In genomic region chr12:58267779-58268178, GRCm38 (mm10) we compare ENCODE assay signal across 8 mouse cellular contexts. TPM values are rescaled to one million over a fixed set of nuclear protein-coding genes. Genes with fewer than 3 reads are reported as not detected.
DNase-seq lines count a peak whose midpoint lies in the region; ATAC-seq and TF ChIP-seq lines count a peak whose summit lies in the region.

No protein-coding gene starts in this region.

- ATAC-seq in forebrain, embryonic 14.5 days = no peak
- ATAC-seq in neural tube, embryonic 15.5 days (ENCODE audit: low FRiP score) = 0 out of 2 replicates have a peak, but pooled peaks have one; percentile 43
- ATAC-seq in CD4-positive, CD25-positive, alpha-beta regulatory T cell, adult 4 months = no peak

- no peaks in the 10 kb centered on the region for H3K9me3 ChIP-seq in forebrain, embryonic 14.5 days (replicated peaks; ENCODE audit: control insufficient read depth, low read length)
- H3K9me3 ChIP-seq in limb, embryonic 10.5 days (replicated peaks) = no peaks in the 10 kb centered on the region
- no peaks in the 10 kb centered on the region for H3K9me3 ChIP-seq in neural tube, embryonic 15.5 days (replicated peaks)

- peak overlapping the region; percentile 85 for H3K4me3 ChIP-seq in lung, adult 2 months (replicated peaks; ENCODE audit: extremely low read depth, low read depth, low read length)
- H3K4me3 ChIP-seq in forebrain, embryonic 14.5 days (ENCODE audit: low read depth, low read length) = peak overlapping the region; percentile 30
- peak overlapping the region; percentile 55 for H3K4me3 ChIP-seq in limb, embryonic 10.5 days
- peak overlapping the region; percentile 44 for H3K4me3 ChIP-seq in neural tube, embryonic 15.5 days (replicated peaks)

- 19% methylated on average over 8 of the region's 8 CpGs for WGBS in lung, adult 2 months
- 43% methylated on average over 8 of the region's 8 CpGs for WGBS in forebrain, embryonic 14.5 days
- 39% methylated on average over 8 of the region's 8 CpGs for WGBS in limb, embryonic 10.5 days
- 46% methylated on average over 8 of the region's 8 CpGs for WGBS in neural tube, embryonic 15.5 days

- H3K27ac ChIP-seq in forebrain, embryonic 14.5 days (ENCODE audit: low read depth, low read length) = no peak overlapping the region
- peak overlapping the region; percentile 93 for H3K27ac ChIP-seq in limb, embryonic 10.5 days
- H3K27ac ChIP-seq in neural tube, embryonic 15.5 days (replicated peaks) = no peak overlapping the region

- peaks cover 3% of the 10 kb centered on the region; the same call in 1 of the 2 replicates for H3K4me1 ChIP-seq in lung, adult 2 months (ENCODE audit: control insufficient read depth, insufficient read depth, low read length)
- H3K4me1 ChIP-seq in forebrain, embryonic 14.5 days (ENCODE audit: control insufficient read depth, insufficient read depth, low read length) = peaks cover 6% of the 10 kb centered on the region
- H3K4me1 ChIP-seq in limb, embryonic 10.5 days = peaks cover 19% of the 10 kb centered on the region
- peaks cover 17% of the 10 kb centered on the region for H3K4me1 ChIP-seq in neural tube, embryonic 15.5 days

- H3K36me3 ChIP-seq in forebrain, embryonic 14.5 days (ENCODE audit: control insufficient read depth, insufficient read depth, low read length) = no peaks in the 10 kb centered on the region
- H3K36me3 ChIP-seq in limb, embryonic 10.5 days = no peaks in the 10 kb centered on the region
- no peaks in the 10 kb centered on the region for H3K36me3 ChIP-seq in neural tube, embryonic 15.5 days

- H3K27me3 ChIP-seq in forebrain, embryonic 14.5 days (replicated peaks; ENCODE audit: control insufficient read depth, insufficient read depth, low read length) = no peaks in the 10 kb centered on the region
- peaks cover 10% of the 10 kb centered on the region for H3K27me3 ChIP-seq in limb, embryonic 10.5 days (ENCODE audit: low read depth, poor library complexity, severe bottlenecking)
- H3K27me3 ChIP-seq in neural tube, embryonic 15.5 days (replicated peaks) = 0 out of 2 replicates have a peak, but pooled peaks cover 6% of the 10 kb centered on the region

- TF ChIP-seq CTCF in lung, adult 2 months (IDR thresholded peaks at IDR 0.05; ENCODE audit: insufficient read depth, low read length) = no peak

- peak; percentile 15 for DNase-seq in lung, adult 2 months
- no peak for DNase-seq in lung, postnatal 36 days
- DNase-seq in forebrain, embryonic 14.5 days (ENCODE audit: low spot score) = no peak
- DNase-seq in limb, embryonic 10.5 days (ENCODE audit: low spot score) = peak; percentile 28
- no peak for DNase-seq in layer of hippocampus, postnatal 36 days
- DNase-seq in cerebellum, adult 18-20 months = no peak

- no peak for TF ChIP-seq POLR2A in lung, adult 2 months (IDR thresholded peaks at IDR 0.05; ENCODE audit: borderline replicate concordance, extremely low read depth, low read depth, low read length)

- H3K4me2 ChIP-seq in forebrain, embryonic 14.5 days (ENCODE audit: low read length) = peak overlapping the region; percentile 69
- peak overlapping the region; percentile 78 for H3K4me2 ChIP-seq in neural tube, embryonic 15.5 days

- H3K9ac ChIP-seq in forebrain, embryonic 14.5 days (ENCODE audit: low read length) = peak overlapping the region; percentile 59; the same call in 1 of the 2 replicates
- no peak overlapping the region for H3K9ac ChIP-seq in neural tube, embryonic 15.5 days (replicated peaks)

RNA-seq across cellular contexts. Expression of gene Clec14a, which starts 1.3 kb away (rescaled TPM):
- polyA plus RNA-seq in lung, adult 2 months (2012; rRNA removed) = 103 and 140 TPM in 2 replicates
- 5.6 and 5.9 TPM in 2 replicates for polyA plus RNA-seq in forebrain, embryonic 14.5 days (2014; fragmentation: Nextera tagmentation; extraction: Ambion mirVana)
- polyA plus RNA-seq in limb, embryonic 10.5 days (2016; fragmentation: Nextera tagmentation; extraction: Ambion mirVana) = 3.9 and 6.0 TPM in 2 replicates
- polyA plus RNA-seq in neural tube, embryonic 15.5 days (2015; fragmentation: Nextera tagmentation; extraction: Ambion mirVana) = 7.2 and 9.1 TPM in 2 replicates
- not detected for polyA plus RNA-seq in CD4-positive, CD25-positive, alpha-beta regulatory T cell, adult 4 months (2017; shearing (Covaris generic))
- 1 to 10 TPM; 2.0 to 2.5 TPM for total RNA-seq in layer of hippocampus, postnatal 36 days (2021)

RNA-seq across cellular contexts. Expression of gene Sstr1, which starts 56.2 kb away (rescaled TPM):
- polyA plus RNA-seq in lung, adult 2 months (2012; rRNA removed) = 0.45 and 0.51 TPM in 2 replicates
- 5.8 and 8.0 TPM in 2 replicates for polyA plus RNA-seq in forebrain, embryonic 14.5 days (2014; fragmentation: Nextera tagmentation; extraction: Ambion mirVana)
- 0.14 and 0.56 TPM in 2 replicates for polyA plus RNA-seq in limb, embryonic 10.5 days (2016; fragmentation: Nextera tagmentation; extraction: Ambion mirVana)
- polyA plus RNA-seq in neural tube, embryonic 15.5 days (2015; fragmentation: Nextera tagmentation; extraction: Ambion mirVana) = 22.7 and 26.5 TPM in 2 replicates
- polyA plus RNA-seq in CD4-positive, CD25-positive, alpha-beta regulatory T cell, adult 4 months (2017; shearing (Covaris generic)) = not detected
- 10 to 100 TPM; 26.5 to 30.0 TPM for total RNA-seq in layer of hippocampus, postnatal 36 days (2021)

Comparison
In these comparisons a context has a peak if more than half of its experiments do, and no peak if none do; other contexts are left out.
1. DNase-seq: peak in lung, adult 2 months (single experiment) and limb, embryonic 10.5 days (single experiment); none in lung, postnatal 36 days (single experiment), forebrain, embryonic 14.5 days (single experiment), layer of hippocampus, postnatal 36 days (0 of 2) and cerebellum, adult 18-20 months (0 of 2).
2. H3K4me3 ChIP-seq: peak in every context shown above with its lines; median percentile 85 in lung, adult 2 months; 55 in limb, embryonic 10.5 days; 44 in neural tube, embryonic 15.5 days; 30 in forebrain, embryonic 14.5 days.
3. RNA of gene Clec14a, which starts 1.3 kb away (polyA plus RNA-seq): 103 to 140 TPM in lung, adult 2 months; 7.2 to 9.1 TPM in neural tube, embryonic 15.5 days, 3.9 to 6.0 TPM in limb, embryonic 10.5 days, 5.6 to 5.9 TPM in forebrain, embryonic 14.5 days and not detected in CD4-positive, CD25-positive, alpha-beta regulatory T cell, adult 4 months; every median in the first group is over 10 times any median in the second.